Mouse (Mus musculus) yolk sac, embryonic 10.5 days (tissue): ENCODE measurements around the gene Actl7a.

Source experiments
- DNase-seq: peaks from one replicate; pipeline ENCODE4 v3.0.0-alpha.2; 2017; ENCODE audit warnings: low spot score

Gene Actl7a

DNA sequence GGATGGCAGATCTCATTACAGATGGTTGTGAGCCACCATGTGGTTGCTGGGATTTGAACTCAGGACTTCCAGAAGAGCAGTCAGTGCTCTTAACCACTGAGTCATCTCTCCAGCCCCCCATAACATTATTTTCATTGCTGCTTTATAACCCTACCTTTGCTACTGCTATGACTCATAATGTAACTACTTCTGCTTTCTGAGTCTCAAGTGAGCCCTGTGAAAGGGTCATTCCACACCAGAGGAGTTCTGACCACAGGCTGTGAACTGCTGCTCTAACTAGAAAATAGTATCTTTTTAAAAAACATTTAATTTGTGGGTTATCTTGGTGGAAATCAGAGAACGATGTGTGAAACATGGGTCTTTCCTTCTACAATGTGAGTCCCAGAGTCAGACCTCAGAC lies 14.5 kb downstream of the Actl7a start:
- DNase-seq, result no peak

DNA sequence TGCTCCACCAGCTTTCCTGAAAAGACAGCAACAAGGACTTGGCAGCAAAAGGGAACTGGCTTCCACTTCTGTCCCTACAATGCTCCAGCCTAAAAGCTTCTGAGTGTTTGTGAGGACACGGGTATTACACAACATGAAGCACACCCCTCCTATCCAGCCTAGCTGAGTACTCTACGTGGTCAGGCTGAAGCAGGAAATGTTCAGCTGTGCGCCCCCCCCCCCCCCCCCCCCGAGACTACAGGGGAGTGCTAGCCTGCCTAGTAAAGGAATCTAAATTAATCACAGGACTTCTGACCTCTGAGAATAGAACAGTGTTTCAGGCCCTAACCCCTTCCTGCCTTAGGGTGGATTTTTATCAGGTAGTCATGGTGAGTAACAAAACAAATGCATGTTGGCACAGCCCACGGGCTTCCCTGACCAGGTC lies 24.7 kb downstream of the Actl7a start:
- no peak for DNase-seq

DNA sequence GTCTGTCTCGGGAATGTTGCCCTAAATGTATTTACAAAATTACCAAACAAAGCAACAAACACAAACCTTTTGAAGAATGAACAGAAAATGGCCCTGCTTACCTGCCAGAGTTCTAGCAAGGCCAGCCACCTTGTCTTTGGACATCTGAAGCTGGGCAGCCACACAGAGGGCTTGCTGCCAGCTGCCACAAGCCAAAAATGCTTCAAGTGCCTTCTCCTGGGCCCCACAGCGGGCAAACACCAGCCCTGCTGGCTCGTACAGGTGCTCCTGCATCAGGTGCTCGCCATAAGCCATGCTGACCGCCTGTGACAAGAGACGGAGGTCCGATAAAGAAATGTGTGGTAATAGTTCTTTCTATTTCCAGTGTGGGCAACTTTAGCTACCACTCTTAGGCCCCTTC lies 25.7 kb downstream of the Actl7a start:
- DNase-seq, result no peak

DNA sequence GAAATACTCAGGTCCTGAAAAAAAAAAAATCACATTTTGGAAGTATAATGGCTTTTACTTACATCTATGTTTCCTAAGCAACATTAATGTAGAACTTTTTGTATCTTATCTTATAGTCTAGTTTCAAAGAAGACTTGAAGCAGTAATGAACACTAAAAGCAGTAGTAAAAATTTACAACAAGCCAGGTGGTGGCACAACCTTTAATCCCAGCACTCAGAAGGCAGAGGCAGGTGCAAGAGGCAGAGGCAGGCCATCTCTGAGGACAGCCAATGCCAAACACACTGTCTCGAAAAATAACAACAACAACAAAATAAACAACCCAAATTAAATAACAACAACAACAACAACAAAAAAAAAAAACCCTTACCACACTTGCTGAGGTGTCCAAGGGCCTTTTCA lies 27.9 kb downstream of the Actl7a start:
- no peak for DNase-seq

DNA sequence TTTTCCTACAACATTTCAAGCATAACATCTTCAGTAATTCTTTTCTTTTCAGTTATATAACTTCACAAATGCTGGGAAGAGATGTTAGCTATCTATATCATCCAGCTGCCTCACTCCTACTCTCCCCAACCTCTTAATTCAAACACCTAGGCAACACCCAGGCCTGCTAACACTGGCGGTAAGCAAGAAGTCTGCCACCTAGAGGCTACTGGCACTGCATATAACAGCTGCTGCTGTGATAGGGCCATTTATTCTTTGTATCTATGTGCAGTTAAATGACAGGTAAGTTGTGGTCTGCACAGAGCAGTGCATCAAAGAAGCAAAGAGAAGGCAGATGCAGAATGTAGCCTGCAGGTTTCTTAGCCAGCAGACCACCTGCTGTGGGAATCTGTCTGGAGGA lies 48.2 kb downstream of the Actl7a start:
- no peak for DNase-seq
